Mouse (Mus musculus) cerebellum, adult 2 months (tissue): ENCODE measurements around the gene Adam1b.

Source experiments
- CTCF ChIP-seq: fragments of 200-500 bp; IDR thresholded peaks from 2 replicates; pipeline ENCODE4 v1.5.1; 2011; ENCODE audit warnings: low read depth, mild to moderate bottlenecking, control low read depth, low read length, moderate library complexity, borderline replicate concordance; ENCODE audit not compliant: insufficient read depth
- POLR2A ChIP-seq: fragments of 200-500 bp; IDR thresholded peaks from 2 replicates; pipeline ENCODE4 v1.6.1; 2011; ENCODE audit warnings: low read length, control low read depth, borderline replicate concordance; ENCODE audit not compliant: insufficient read depth

- TF ChIP-seq POLR2A (no peak), CTCF (no peak)
These were observed 48.8 kb downstream of the Adam1b start for GRCm38 (mm10) chr5:121454503-121454782.
